Mouse (Mus musculus) liver, postnatal 0 days (tissue): ENCODE measurements around the gene Zfp827.

Experiments used
- CTCF ChIP-seq: sonication (generic); IDR thresholded peaks from 2 replicates; pipeline ENCODE4 v1.5.1; 2016; ENCODE audit warnings: antibody characterized with exemption, low read depth
- EP300 ChIP-seq: IDR thresholded peaks from 2 replicates; pipeline ENCODE4 v1.6.1; 2016; ENCODE audit warnings: antibody characterized with exemption, low read depth, mild to moderate bottlenecking

GRCm38 (mm10) chr8:79161172-79161778, 133.0 kb downstream of the Zfp827 start:
- TF ChIP-seq CTCF = 0 out of 2 replicates have a peak, but pooled peaks have one; percentile 11
- TF ChIP-seq EP300 = no peak
